Mouse (Mus musculus): ENCODE measurements at regions not wholly inside any gene's neighbourhood (a gene's known extent, or its start where the extent isn't known, plus 50 kb on each side); places are given as distances from the start of the nearest gene placed in this dataset.

DNA sequence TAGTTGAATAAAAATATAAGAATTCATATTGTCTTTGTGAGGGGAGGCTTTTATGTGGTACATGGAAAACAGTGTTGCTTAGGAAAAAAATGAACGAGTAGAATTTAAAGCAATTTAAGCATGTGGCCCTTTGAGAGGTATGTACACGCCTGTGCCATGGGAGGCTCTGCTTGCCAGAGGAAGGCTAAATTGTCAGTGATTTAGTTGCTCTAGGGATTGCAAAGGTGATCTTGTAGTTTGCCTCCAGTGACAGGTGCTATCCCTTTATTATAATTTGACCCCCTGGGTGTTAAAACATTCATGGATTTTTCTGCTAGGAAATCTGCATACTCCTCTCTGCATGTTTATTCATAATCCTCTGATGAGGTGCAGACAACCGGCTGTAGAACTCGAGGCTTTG, 942.0 kb downstream of the Gbe1 start:
- TF ChIP-seq CTCF (IDR thresholded peaks at IDR 0.05; ENCODE audit: low read depth) (no peak), EP300 (IDR thresholded peaks at IDR 0.05; ENCODE audit: low read depth) (no peak)
